Mouse (Mus musculus) kidney, adult 11 months (tissue): ENCODE results near the gene Creb5.

Experiments
- DNase-seq: peaks from one replicate; pipeline ENCODE4 v3.0.0; 2022

The Creb5 gene

GRCm38 (mm10) chr6:53654361-53654824 is 367.3 kb downstream of the Creb5 start:
- DNase-seq = no peak

- DNase-seq = no peak
Measured at GRCm38 (mm10) chr6:53656466-53656865, 369.4 kb downstream of the Creb5 start.

DNA sequence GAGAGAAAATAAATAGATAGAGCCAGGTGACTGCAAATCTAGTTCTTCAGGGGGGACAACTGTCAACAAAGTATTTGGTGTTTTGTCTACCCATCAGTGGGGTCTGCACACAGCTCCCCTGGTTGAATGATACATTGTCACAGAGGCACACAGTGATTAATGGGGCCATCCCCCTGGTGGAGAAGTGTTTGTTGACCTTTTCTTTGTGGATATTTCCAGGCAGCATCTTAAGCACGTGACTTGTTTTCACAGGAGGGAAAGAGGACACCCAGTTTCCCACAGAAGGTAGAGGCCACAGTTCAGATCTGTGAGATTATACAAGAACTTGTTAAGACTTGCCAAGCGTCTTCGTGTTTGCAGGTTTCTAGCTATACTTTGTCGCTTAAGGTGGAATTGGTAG is 370.4 kb downstream of the Creb5 start:
- DNase-seq = no peak

GRCm38 (mm10) chr6:53662858-53663833 is 376.1 kb downstream of the Creb5 start:
- no peak for DNase-seq

DNA sequence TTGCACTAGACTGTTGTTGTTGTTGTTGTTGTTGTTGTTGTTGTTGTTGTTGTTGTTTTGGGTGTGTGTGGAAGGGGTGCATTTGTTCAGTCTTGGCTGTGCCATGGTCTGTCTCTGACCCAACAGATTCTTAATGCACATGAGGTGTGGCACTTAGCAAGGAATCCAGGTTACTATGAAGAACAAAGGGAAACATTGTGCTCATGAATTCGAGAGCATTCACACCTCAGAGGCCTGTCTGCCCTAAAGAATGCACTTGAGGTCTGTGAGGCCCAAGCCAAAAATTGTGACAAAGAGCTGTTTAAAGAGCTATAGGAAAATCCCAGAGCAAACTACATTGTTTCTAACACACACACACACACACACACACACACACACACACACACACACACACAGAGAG is 377.7 kb downstream of the Creb5 start:
- no peak for DNase-seq

DNA sequence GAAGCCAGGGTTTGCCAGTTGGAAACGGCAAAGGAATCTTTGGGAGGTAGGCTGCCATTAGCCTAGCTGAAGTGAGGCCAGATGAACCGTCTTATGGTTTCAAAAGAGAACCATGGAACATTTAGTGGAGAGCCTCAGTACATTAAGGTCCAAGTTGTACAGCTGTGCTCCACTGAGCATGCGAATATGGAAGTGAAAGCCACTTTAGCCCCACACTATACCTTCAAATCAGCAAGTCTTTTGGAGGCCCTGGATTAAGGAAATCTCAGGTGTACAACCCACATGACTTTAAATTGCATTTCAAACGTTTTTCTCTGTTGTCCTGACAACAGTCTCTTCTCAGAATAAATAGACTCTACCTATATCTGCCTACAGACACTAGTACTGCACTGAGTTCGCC is 379.4 kb downstream of the Creb5 start:
- no peak for DNase-seq

DNA sequence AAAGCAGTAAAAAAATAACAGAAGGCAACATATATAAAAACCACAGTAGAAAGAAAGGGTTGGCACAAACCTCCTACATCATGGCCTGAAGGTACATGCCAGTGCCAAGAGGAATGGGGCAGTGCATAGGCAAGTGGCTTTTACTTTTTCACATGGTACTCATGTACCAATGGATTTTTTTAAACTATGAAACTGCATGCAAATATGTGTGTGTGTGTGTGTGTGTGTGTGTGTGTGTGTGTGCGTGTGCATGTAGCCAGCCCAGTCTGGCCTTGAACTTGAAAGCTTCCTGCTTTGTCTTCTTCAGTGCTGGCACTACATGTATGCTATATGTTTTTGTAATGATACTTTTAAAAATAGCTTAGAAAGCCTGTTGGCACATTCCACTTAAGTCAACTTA is 391.2 kb downstream of the Creb5 start:
- DNase-seq = no peak

- DNase-seq = no peak
Measured at GRCm38 (mm10) chr6:53680046-53680445, 393.0 kb downstream of the Creb5 start.

- DNase-seq = no peak
Measured at GRCm38 (mm10) chr6:53684416-53684815, 397.3 kb downstream of the Creb5 start.

DNA sequence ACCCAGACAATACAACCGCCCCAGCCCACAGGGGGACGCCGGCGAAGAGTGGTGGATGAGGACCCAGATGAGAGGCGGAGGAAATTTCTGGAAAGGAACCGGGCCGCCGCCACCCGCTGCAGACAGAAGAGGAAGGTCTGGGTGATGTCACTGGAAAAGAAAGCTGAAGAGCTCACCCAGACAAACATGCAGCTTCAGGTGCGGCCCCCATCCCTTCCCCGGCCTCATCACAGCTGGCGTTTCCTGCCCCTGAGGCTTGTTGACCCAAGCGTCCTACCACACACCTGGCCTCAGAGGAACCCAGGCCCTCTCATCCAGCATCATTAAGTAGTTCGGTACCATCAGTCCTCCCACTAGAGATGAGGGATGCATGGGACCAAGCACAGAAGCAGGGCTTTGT is 398.3 kb downstream of the Creb5 start:
- DNase-seq = no peak

- DNase-seq = no peak
Measured at GRCm38 (mm10) chr6:53688762-53689477, 401.9 kb downstream of the Creb5 start.

- DNase-seq = no peak
Measured at GRCm38 (mm10) chr6:53691006-53691405, 403.9 kb downstream of the Creb5 start.

GRCm38 (mm10) chr6:53695216-53695615 is 408.1 kb downstream of the Creb5 start:
- no peak for DNase-seq

GRCm38 (mm10) chr6:53696471-53696870 is 409.4 kb downstream of the Creb5 start:
- no peak for DNase-seq

GRCm38 (mm10) chr6:53696921-53697320 is 409.9 kb downstream of the Creb5 start:
- DNase-seq = no peak

DNA sequence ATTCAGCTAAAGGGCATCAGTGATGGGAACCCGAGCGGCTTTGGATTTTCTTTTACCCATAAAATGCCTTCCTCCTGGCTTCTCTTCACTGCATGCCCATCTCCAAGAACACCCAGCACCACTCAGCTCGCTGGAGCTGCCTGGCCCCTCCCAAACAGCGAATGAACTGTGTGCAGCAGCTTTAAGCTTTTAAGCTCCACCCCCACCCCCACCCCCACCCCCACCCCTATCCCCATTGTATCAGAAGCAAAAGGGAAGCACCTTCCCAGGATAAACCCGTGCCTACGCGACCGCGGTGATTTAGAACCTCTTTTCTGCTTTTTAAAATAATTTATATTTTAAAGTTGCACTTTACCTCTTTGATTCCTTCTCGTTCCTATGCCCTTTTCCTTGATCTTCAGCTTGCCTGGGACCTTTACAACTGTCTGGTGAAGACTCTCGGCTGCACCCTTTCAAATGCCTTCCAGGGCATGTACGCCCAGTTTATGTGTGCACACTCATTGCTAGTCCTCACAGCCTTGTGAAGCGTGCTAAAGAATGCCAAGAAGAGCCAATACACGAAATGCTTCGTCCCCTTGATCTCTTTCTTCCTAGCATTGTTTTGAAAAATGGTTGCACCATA is 411.2 kb downstream of the Creb5 start:
- no peak for DNase-seq

GRCm38 (mm10) chr6:53704440-53704839 is 417.4 kb downstream of the Creb5 start:
- no peak for DNase-seq

GRCm38 (mm10) chr6:53706604-53707330 is 419.7 kb downstream of the Creb5 start:
- DNase-seq = no peak

- no peak for DNase-seq
Measured at GRCm38 (mm10) chr6:53707795-53708194, 420.7 kb downstream of the Creb5 start.

DNA sequence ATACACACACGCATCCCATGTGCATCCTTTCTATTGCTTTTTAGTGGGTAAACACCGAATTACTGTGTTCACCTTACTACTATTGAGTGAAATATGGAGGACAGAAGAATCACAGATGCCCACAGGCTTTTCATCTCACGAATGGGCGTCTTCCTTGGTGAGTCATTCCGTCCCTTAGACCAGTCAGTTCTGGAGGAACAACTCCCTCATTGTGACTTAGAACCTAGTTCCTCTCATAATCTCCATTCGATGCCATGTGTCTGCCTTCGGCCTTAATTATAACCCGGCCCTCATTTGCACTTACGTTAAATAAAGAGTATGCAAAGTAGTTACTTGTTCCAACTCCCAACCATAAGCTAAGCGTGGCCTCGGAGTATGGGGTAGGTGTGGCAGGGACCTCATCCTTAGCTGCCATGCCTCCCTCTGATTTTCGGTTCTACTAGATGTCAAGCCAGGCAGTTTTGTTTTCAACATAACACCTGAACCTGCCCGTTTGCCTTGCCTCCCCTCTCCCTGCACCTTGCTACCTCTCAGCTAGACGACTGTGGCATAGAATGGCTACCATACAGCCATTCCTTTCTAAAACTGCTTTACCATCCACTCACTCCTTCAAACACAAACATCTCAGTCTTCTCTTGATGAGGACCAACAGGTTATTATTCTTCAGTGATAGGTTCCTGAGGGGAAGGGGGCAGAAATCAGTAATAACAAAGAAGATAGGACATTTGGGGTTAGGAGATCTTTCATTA is 422.8 kb downstream of the Creb5 start:
- no peak for DNase-seq

GRCm38 (mm10) chr6:53710560-53710959 is 423.5 kb downstream of the Creb5 start:
- no peak for DNase-seq

DNA sequence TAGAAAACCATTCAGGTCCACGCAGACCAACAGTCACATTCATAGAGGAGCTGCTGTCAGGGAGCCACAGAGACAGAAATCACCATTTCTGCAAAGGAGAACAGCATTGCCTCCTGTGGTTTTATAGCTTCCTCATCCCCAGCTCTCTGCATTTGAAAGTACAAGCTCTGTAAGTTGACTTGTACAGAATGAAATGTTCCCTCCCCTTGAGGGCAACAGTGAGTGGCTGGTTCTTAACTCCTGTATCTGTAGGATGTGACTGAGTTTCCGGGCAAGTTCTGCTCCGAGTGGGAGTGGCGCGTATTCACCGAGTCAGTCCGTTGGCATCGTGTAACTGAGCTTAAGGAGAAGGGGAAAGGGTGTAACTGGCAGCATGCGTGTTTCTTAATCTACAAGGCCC is 426.1 kb downstream of the Creb5 start:
- DNase-seq = no peak
